8 mouse cellular contexts compared by ENCODE assay signal in genomic region chr16:30510504-30511451, GRCm38 (mm10). TPM values are rescaled to one million over a fixed set of nuclear protein-coding genes. Genes with fewer than 3 reads are reported as not detected.
A peak's percentile ranks its signal among the peaks of the same experiment; 100 is the strongest.
DNase-seq lines count a peak whose midpoint lies in the region; ATAC-seq lines count a peak whose summit lies in the region.

No protein-coding gene starts in this region.

- ATAC-seq in intestine, embryonic 15.5 days = peak; percentile 87

- no peaks in the 10 kb centered on the region for H3K27me3 ChIP-seq in intestine, embryonic 15.5 days (replicated peaks)
- H3K27me3 ChIP-seq in midbrain, embryonic 10.5 days (ENCODE audit: low read depth, poor library complexity, severe bottlenecking) = peaks cover 10% of the 10 kb centered on the region

- peak overlapping the region; percentile 68 for H3K4me2 ChIP-seq in intestine, embryonic 15.5 days (replicated peaks)

- H3K4me3 ChIP-seq in intestine, embryonic 15.5 days (replicated peaks) = peak overlapping the region; percentile 59
- peak overlapping the region; percentile 64 for H3K4me3 ChIP-seq in midbrain, embryonic 10.5 days

- peak overlapping the region; percentile 91 for H3K27ac ChIP-seq in intestine, embryonic 15.5 days
- peak overlapping the region; percentile 90 for H3K27ac ChIP-seq in midbrain, embryonic 10.5 days (replicated peaks)

- intact Hi-C loops in gastrocnemius, postnatal 36 days (cut with DNase I) = no loop called here
- intact Hi-C loops in left cerebral cortex, postnatal 36 days (cut with DNase I) = no loop called here

- H3K9ac ChIP-seq in intestine, embryonic 15.5 days = peak overlapping the region; percentile 74

- peaks cover 14% of the 10 kb centered on the region for H3K4me1 ChIP-seq in intestine, embryonic 15.5 days (replicated peaks)
- peaks cover 25% of the 10 kb centered on the region for H3K4me1 ChIP-seq in midbrain, embryonic 10.5 days

- DNase-seq in adrenal gland, adult 2 months = peak; percentile 92
- peak; percentile 91 for DNase-seq in embryo, embryonic 11 days
- peak; percentile 84 to 85 for DNase-seq in gastrocnemius, postnatal 36 days
- DNase-seq in left cerebral cortex, postnatal 36 days (ENCODE audit: low spot score in 2 of 2) = peak; percentile 84 to 85
- peak; percentile 90 for DNase-seq in midbrain, embryonic 10.5 days (ENCODE audit: low spot score)
- DNase-seq in right cerebral cortex, postnatal 4 days = peak; percentile 91
- peak; percentile 90 for DNase-seq in yolk sac, embryonic 10.5 days (ENCODE audit: low spot score)

- H3K9me3 ChIP-seq in intestine, embryonic 15.5 days = no peaks in the 10 kb centered on the region
- H3K9me3 ChIP-seq in midbrain, embryonic 10.5 days (replicated peaks) = no peaks in the 10 kb centered on the region

- 2% methylated on average over 44 of the region's 44 CpGs for WGBS in intestine, embryonic 15.5 days
- 6% methylated on average over 44 of the region's 44 CpGs for WGBS in midbrain, embryonic 10.5 days

- H3K36me3 ChIP-seq in intestine, embryonic 15.5 days = no peaks in the 10 kb centered on the region
- peaks cover 20% of the 10 kb centered on the region for H3K36me3 ChIP-seq in midbrain, embryonic 10.5 days

RNA-seq across cellular contexts. Expression of gene Tmem44, which starts 39.9 kb away (rescaled TPM):
- total RNA-seq in adrenal gland, adult 2 months (2021) = 1 to 10 TPM; 2.7 to 5.7 TPM
- 8.5 and 11.4 TPM in 2 replicates for polyA plus RNA-seq in adrenal gland, adult 2 months (2012; rRNA removed)
- 1 to 10 TPM; 1.8 to 2.5 TPM for total RNA-seq in gastrocnemius, postnatal 36 days (2021)
- polyA plus RNA-seq in intestine, embryonic 15.5 days (2015; fragmentation: Nextera tagmentation; extraction: Ambion mirVana) = 9.1 and 10.0 TPM in 2 replicates
- 10 to 100 TPM; 68.1 to 71.7 TPM for total RNA-seq in left cerebral cortex, postnatal 36 days (2021)
- polyA plus RNA-seq in midbrain, embryonic 10.5 days (2016; fragmentation: Nextera tagmentation; extraction: Ambion mirVana) = 21.6 and 33.2 TPM in 2 replicates

Comparison
In these comparisons a context has a peak if more than half of its experiments do, and no peak if none do; other contexts are left out.
1. Peak in every context shown above with its lines: DNase-seq, ATAC-seq, H3K4me3 ChIP-seq and H3K27ac ChIP-seq.
2. RNA of gene Tmem44, which starts 39.9 kb away (total RNA-seq): 68.1 to 71.7 TPM in left cerebral cortex, postnatal 36 days; 2.7 to 5.7 TPM in adrenal gland, adult 2 months and 1.8 to 2.5 TPM in gastrocnemius, postnatal 36 days; every median in the first group is over 10 times any median in the second.